Mouse (Mus musculus) midbrain, embryonic 15.5 days (tissue): Measurements from ENCODE around the gene Bcam. TPM values are rescaled to one million over a fixed set of nuclear protein-coding genes. Genes with fewer than 3 reads are reported as not detected.

ENCODE experiments used
- ATAC-seq: fragments of 200-750 bp; cut with Nextera tagmentation; replicated peaks from 2 replicates; pipeline ENCODE4 v1.8.0; 2017; ENCODE audit warnings: moderate TSS enrichment
- H3K27ac ChIP-seq: fragments of 300-500 bp; sonication (generic); 2 replicates; pipeline ENCODE4 v1.5.1; 2015; ENCODE audit warnings: mild to moderate bottlenecking, inconsistent platforms
- H3K27me3 ChIP-seq: fragments of 300-500 bp; sonication (generic); replicated peaks from 2 replicates; pipeline ENCODE4 v1.6.1; 2015; ENCODE audit warnings: inconsistent platforms
- H3K36me3 ChIP-seq: fragments of 300-500 bp; sonication (generic); replicated peaks from 2 replicates; pipeline ENCODE4 v1.6.1; 2015; ENCODE audit warnings: inconsistent platforms
- H3K4me1 ChIP-seq: fragments of 300-500 bp; sonication (generic); 2 replicates; pipeline ENCODE4 v1.6.1; 2015; ENCODE audit warnings: inconsistent platforms
- H3K4me2 ChIP-seq: fragments of 300-500 bp; sonication (generic); 2 replicates; pipeline ENCODE4 v1.6.1; 2015; ENCODE audit warnings: inconsistent platforms, mild to moderate bottlenecking, moderate library complexity
- H3K4me3 ChIP-seq: fragments of 300-500 bp; sonication (generic); 2 replicates; pipeline ENCODE4 v1.5.1; 2015; ENCODE audit warnings: mild to moderate bottlenecking, inconsistent platforms
- H3K9ac ChIP-seq: fragments of 300-500 bp; sonication (generic); 2 replicates; pipeline ENCODE4 v1.6.1; 2015; ENCODE audit warnings: mild to moderate bottlenecking, inconsistent platforms
- H3K9me3 ChIP-seq: fragments of 300-500 bp; sonication (generic); 2 replicates; pipeline ENCODE4 v1.6.1; 2016; ENCODE audit warnings: inconsistent platforms
- WGBS: fragments of 180-500 bp; shearing (Covaris S2); methylation state at CpG from one replicate; pipeline ENCODE4 v1.1.7; 2015; ENCODE audit warnings: mixed read lengths; 5-methylcytosine and 5-hydroxymethylcytosine counted together
- polyA plus RNA-seq: library from polyadenylated mRNA; unstranded; fragments of >200 nt; fragmentation: Nextera tagmentation; extraction: Ambion mirVana; gene quantifications from 2 replicates; pipeline ENCODE4 v1.2.1, GENCODE M21; 2015

Gene Bcam
- polyA plus RNA-seq, 1 experiment from 2014 or later = 12.4 TPM

GRCm38 (mm10) chr7:19762283-19762682 is 8.5 kb downstream of the Bcam start:
- no peak for ATAC-seq
- 90% methylated on average over 11 of the region's 11 CpGs for WGBS
- Histone ChIP-seq H3K27ac (no peak overlapping the region), H3K9ac (no peak overlapping the region), H3K4me1 (no peaks in the 10 kb centered on the region), H3K9me3 (no peaks in the 10 kb centered on the region), H3K4me2 (no peak overlapping the region), H3K36me3 (no peaks in the 10 kb centered on the region), H3K27me3 (no peaks in the 10 kb centered on the region), H3K4me3 (no peak overlapping the region)

GRCm38 (mm10) chr7:19760021-19760420 is 10.8 kb downstream of the Bcam start:
- H3K9ac ChIP-seq = no peak overlapping the region
- H3K27me3 ChIP-seq = no peaks in the 10 kb centered on the region
- H3K4me1 ChIP-seq = no peaks in the 10 kb centered on the region
- no peak overlapping the region for H3K27ac ChIP-seq
- H3K4me2 ChIP-seq = no peak overlapping the region
- H3K4me3 ChIP-seq = no peak overlapping the region
- no peak for ATAC-seq
- no peaks in the 10 kb centered on the region for H3K36me3 ChIP-seq
- 88% methylated on average over 13 of the region's 13 CpGs for WGBS
- H3K9me3 ChIP-seq = no peaks in the 10 kb centered on the region

- Histone ChIP-seq H3K9me3 (no peaks in the 10 kb centered on the region), H3K4me2 (no peak overlapping the region), H3K9ac (no peak overlapping the region), H3K4me3 (no peak overlapping the region), H3K27me3 (no peaks in the 10 kb centered on the region), H3K36me3 (no peaks in the 10 kb centered on the region), H3K4me1 (no peaks in the 10 kb centered on the region), H3K27ac (no peak overlapping the region)
- 92% methylated on average over 13 of the region's 13 CpGs for WGBS
- ATAC-seq = no peak
These were observed 12.2 kb downstream of the Bcam start for GRCm38 (mm10) chr7:19758623-19759022.

- Histone ChIP-seq H3K9me3 (no peaks in the 10 kb centered on the region), H3K27ac (no peak overlapping the region), H3K4me1 (no peaks in the 10 kb centered on the region), H3K4me2 (no peak overlapping the region), H3K36me3 (no peaks in the 10 kb centered on the region), H3K9ac (no peak overlapping the region), H3K27me3 (no peaks in the 10 kb centered on the region), H3K4me3 (no peak overlapping the region)
- 80% methylated on average over 23 of the region's 24 CpGs for WGBS
- ATAC-seq = 0 out of 2 replicates have a peak, but pooled peaks have one; percentile 7
These were observed 14.7 kb downstream of the Bcam start for GRCm38 (mm10) chr7:19755851-19756786.

- WGBS = 89% methylated on average over 2 of the region's 2 CpGs
- ATAC-seq = no peak
- H3K9ac ChIP-seq = no peak overlapping the region
- no peaks in the 10 kb centered on the region for H3K36me3 ChIP-seq
- no peak overlapping the region for H3K27ac ChIP-seq
- no peak overlapping the region for H3K4me3 ChIP-seq
- no peaks in the 10 kb centered on the region for H3K9me3 ChIP-seq
- no peaks in the 10 kb centered on the region for H3K27me3 ChIP-seq
- peaks cover 6% of the 10 kb centered on the region; the same call in 1 of the 2 replicates for H3K4me1 ChIP-seq
- H3K4me2 ChIP-seq = no peak overlapping the region
These were observed 15.8 kb downstream of the Bcam start for GRCm38 (mm10) chr7:19755008-19755407.

GRCm38 (mm10) chr7:19754065-19754464 is 16.8 kb downstream of the Bcam start:
- ATAC-seq = no peak
- H3K9ac ChIP-seq = no peak overlapping the region
- WGBS = 79% methylated on average over 1 of the region's 1 CpGs

GRCm38 (mm10) chr7:19753587-19753986 is 17.2 kb downstream of the Bcam start:
- H3K9me3 ChIP-seq = no peaks in the 10 kb centered on the region
- no peak overlapping the region for H3K4me3 ChIP-seq
- no peaks in the 10 kb centered on the region for H3K36me3 ChIP-seq
- no peak overlapping the region for H3K9ac ChIP-seq
- H3K4me2 ChIP-seq = no peak overlapping the region
- H3K27ac ChIP-seq = no peak overlapping the region
- no peaks in the 10 kb centered on the region for H3K27me3 ChIP-seq
- peaks cover 8% of the 10 kb centered on the region for H3K4me1 ChIP-seq
- WGBS = 71% methylated on average over 7 of the region's 7 CpGs
- ATAC-seq = no peak

More at GRCm38 (mm10) chr7:19754065-19754464, 16.8 kb downstream of the Bcam start:
- Histone ChIP-seq H3K4me1 (peaks cover 6% of the 10 kb centered on the region; the same call in 1 of the 2 replicates), H3K36me3 (no peaks in the 10 kb centered on the region), H3K4me3 (no peak overlapping the region), H3K4me2 (no peak overlapping the region), H3K9me3 (no peaks in the 10 kb centered on the region), H3K27me3 (no peaks in the 10 kb centered on the region), H3K27ac (no peak overlapping the region)

- peaks cover 17% of the 10 kb centered on the region for H3K4me1 ChIP-seq
- ATAC-seq = no peak
These were observed 18.2 kb downstream of the Bcam start for GRCm38 (mm10) chr7:19752652-19753051.

GRCm38 (mm10) chr7:19751070-19751383 is 19.8 kb downstream of the Bcam start:
- WGBS = 61% methylated on average over 4 of the region's 4 CpGs
- H3K4me1 ChIP-seq = peaks cover 31% of the 10 kb centered on the region
- H3K4me2 ChIP-seq = peak overlapping the region; percentile 83; the same call in 1 of the 2 replicates

More at GRCm38 (mm10) chr7:19752652-19753051, 18.2 kb downstream of the Bcam start:
- Histone ChIP-seq H3K4me2 (no peak overlapping the region), H3K27me3 (no peaks in the 10 kb centered on the region), H3K4me3 (no peak overlapping the region), H3K36me3 (no peaks in the 10 kb centered on the region), H3K9ac (no peak overlapping the region), H3K27ac (no peak overlapping the region), H3K9me3 (no peaks in the 10 kb centered on the region)
- 77% methylated on average over 8 of the region's 8 CpGs for WGBS

GRCm38 (mm10) chr7:19750217-19751069 is 20.4 kb downstream of the Bcam start, which contains the start of gene Nectin2:
TSS of gene Nectin2 (minus strand) at chr7:19750483.
- ATAC-seq = peak; percentile 63
- H3K4me3 ChIP-seq = peak within 1 kb of the TSS; percentile 95
- H3K9me3 ChIP-seq = no peaks in the 10 kb centered on the region
- H3K27ac ChIP-seq = peak within 1 kb of the TSS; percentile 87
- H3K4me1 ChIP-seq = peaks cover 31% of the 10 kb centered on the region
- 18% methylated on average over 19 of the region's 19 CpGs for WGBS
- no peaks in the 10 kb centered on the region for H3K27me3 ChIP-seq
- H3K9ac ChIP-seq = peak within 1 kb of the TSS; percentile 97
- H3K36me3 ChIP-seq = no peaks in the 10 kb centered on the region
- H3K4me2 ChIP-seq = peak within 1 kb of the TSS; percentile 83

More at GRCm38 (mm10) chr7:19751070-19751383, 19.8 kb downstream of the Bcam start:
- Histone ChIP-seq H3K4me3 (no peak overlapping the region), H3K9me3 (no peaks in the 10 kb centered on the region), H3K9ac (no peak overlapping the region), H3K27me3 (no peaks in the 10 kb centered on the region), H3K27ac (no peak overlapping the region), H3K36me3 (no peaks in the 10 kb centered on the region)
- no peak for ATAC-seq

- peak overlapping the region; percentile 87 for H3K27ac ChIP-seq
- no peaks in the 10 kb centered on the region for H3K36me3 ChIP-seq
- WGBS = under 1% methylated on average over 46 of the region's 46 CpGs
- H3K27me3 ChIP-seq = no peaks in the 10 kb centered on the region
- ATAC-seq = peak; percentile 95
- peak overlapping the region; percentile 97 for H3K9ac ChIP-seq
- peak overlapping the region; percentile 95 for H3K4me3 ChIP-seq
- peaks cover 38% of the 10 kb centered on the region for H3K4me1 ChIP-seq
- H3K9me3 ChIP-seq = no peaks in the 10 kb centered on the region
- H3K4me2 ChIP-seq = peak overlapping the region; percentile 83
These were observed 21.2 kb downstream of the Bcam start for GRCm38 (mm10) chr7:19749389-19750216.
